Mouse (Mus musculus) adrenal gland, postnatal 25 days (tissue): ENCODE measurements around the gene Gar1. TPM values are rescaled to one million over a fixed set of nuclear protein-coding genes. Genes with fewer than 3 reads are reported as not detected.

Source experiments
- DNase-seq: peaks from one replicate; pipeline ENCODE4 v3.0.0; 2021; ENCODE audit warnings: mixed read lengths
- total RNA-seq: library from RNA; stranded (reverse); gene quantifications from 2 replicates; pipeline ENCODE4 v1.2.3, GENCODE M21; 2021

Gar1 gene
- total RNA-seq, 1 experiment from 2014 or later, result 51.0 TPM

- DNase-seq, result no peak
These were observed 27.4 kb downstream of the Gar1 start, which contains the start of gene Lrit3 for GRCm38 (mm10) chr3:129803765-129804164. Lrit3 (minus strand) TSS chr3:129804030.

DNA sequence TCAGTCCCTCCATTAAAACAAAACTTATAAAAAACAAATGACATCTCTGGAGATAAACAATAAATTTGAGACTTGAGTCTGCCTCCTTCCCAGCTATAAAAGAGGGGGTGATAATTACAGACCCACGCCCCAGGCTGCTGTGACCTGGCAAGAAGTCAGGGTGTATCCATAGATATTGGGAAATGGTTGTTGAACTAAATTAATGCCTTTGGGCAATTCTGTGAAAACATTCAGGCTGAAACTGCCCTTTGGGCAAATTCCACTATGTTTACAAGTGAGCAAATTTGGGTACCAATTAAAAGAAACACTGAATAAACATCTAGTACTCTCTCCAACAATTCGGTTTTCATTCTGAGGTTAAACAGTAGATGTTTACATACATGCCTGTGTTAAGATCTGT, 32.2 kb downstream of the Gar1 start:
- no peak for DNase-seq

DNA sequence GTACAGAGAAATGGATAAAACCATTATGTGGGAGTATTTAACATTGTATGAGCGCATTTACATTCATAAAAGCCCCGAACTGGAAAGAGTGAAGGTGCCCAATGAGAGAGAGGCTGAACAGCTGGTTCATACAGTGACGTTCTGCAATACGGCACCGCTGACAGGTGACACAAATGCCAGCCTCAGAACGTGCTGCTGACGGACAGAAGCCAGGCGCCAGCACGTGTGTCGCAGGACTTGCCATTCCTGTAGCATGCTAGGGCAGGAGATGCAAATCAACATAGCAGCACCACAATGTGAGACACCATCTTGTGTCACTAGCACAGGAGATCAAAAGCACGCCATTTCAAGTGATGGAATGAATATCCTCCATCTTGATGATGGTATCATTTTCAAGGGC, 32.6 kb downstream of the Gar1 start:
- DNase-seq, result no peak

- DNase-seq, result no peak
These were observed 33.9 kb downstream of the Gar1 start for GRCm38 (mm10) chr3:129797341-129797740.

GRCm38 (mm10) chr3:129793801-129794200, 37.4 kb downstream of the Gar1 start:
- no peak for DNase-seq

DNA sequence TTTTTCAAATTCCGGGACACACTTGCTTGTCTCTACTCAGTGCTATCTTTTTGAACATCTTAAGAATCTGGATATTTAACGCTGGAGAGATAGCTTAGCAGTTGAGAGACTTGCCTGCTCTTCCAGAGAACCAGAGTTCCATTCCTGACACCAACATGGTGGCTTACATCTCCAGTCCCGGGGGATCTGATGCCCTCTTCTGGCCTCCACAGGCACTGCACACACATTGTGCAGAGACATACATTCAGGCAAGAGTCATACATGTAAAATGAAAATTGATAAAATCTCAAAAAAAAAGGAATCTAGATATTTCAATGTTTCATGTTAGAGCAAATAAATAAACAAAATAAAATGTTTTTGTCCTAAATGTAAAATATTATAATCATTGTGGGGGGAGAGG, 48.5 kb downstream of the Gar1 start:
- no peak for DNase-seq

DNA sequence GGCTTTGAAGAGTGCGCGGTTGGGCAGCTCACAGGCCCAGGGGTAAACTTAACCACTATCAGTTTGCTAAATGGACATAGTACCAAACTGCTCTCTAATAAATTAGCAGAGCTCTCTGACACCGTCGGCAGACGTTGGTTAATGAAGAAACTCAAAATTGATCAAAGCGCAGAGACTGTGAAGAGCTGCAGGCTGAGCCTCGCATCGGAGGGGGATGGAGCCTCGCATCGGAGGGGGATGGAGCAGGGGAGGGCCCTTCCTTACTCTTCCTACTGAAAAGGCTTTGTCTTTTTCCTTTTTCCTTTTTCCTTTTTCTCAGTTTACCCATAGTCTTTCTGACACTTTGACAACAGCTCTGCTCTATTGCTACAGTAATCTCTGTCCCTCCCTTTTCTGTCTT, 49.8 kb downstream of the Gar1 start:
- no peak for DNase-seq

Other genes starting within 250 kb of the Gar1 start
- 1.6 and 1.8 TPM in 2 replicates for gene Egf, start 76.1 kb downstream of the Gar1 start, total RNA-seq
- not detected in 2 replicates for gene Lrit3, start 27.4 kb downstream of the Gar1 start, total RNA-seq
- gene Rrh, start 8.8 kb downstream of the Gar1 start, total RNA-seq, result 0.27 TPM in 1 of 2 replicates, not detected in the other
- gene Cfi, start 4.5 kb upstream of the Gar1 start, total RNA-seq, result 5.6 TPM in 1 of 2 replicates, not detected in the other
- gene Pla2g12a, start 47.2 kb upstream of the Gar1 start, total RNA-seq, result 44.7 and 45.6 TPM in 2 replicates
- 34.5 and 57.5 TPM in 2 replicates for gene Casp6, start 70.0 kb upstream of the Gar1 start, total RNA-seq
- 10.0 and 10.6 TPM in 2 replicates for gene Mcub, start 138.8 kb upstream of the Gar1 start, total RNA-seq
- gene Sec24b, start 230.2 kb upstream of the Gar1 start, total RNA-seq, result 75.9 and 77.0 TPM in 2 replicates